In genomic region chr2:161090746-161091405, GRCm38 (mm10) we compare ENCODE assay signal across 22 mouse cellular contexts. TPM values are rescaled to one million over a fixed set of nuclear protein-coding genes. Genes with fewer than 3 reads are reported as not detected.
DNase-seq lines count a peak whose midpoint lies in the region; ATAC-seq and TF ChIP-seq lines count a peak whose summit lies in the region.
"Had no signal": no experiment of that assay in that cellular context is flagged by ENCODE, and none has a peak within 500 bp of the region (broad histone marks: within the 10 kb centered on the region; RNA-seq: fewer than 3 reads in every experiment).

No protein-coding gene starts in this region.

- no peaks in the 10 kb centered on the region for H3K36me3 ChIP-seq in myocyte (ENCODE audit: control insufficient read depth, insufficient read depth)
- no peaks in the 10 kb centered on the region for H3K36me3 ChIP-seq in forebrain, embryonic 14.5 days (ENCODE audit: control insufficient read depth, insufficient read depth, low read length)
- H3K36me3 ChIP-seq: embryonic facial prominence, embryonic 15.5 days; liver, embryonic 13.5 days had no signal

- H3K4me1 ChIP-seq in lung, adult 2 months (ENCODE audit: control insufficient read depth, insufficient read depth, low read length): peaks cover 12% of the 10 kb centered on the region
- H3K4me1 ChIP-seq in forebrain, embryonic 14.5 days (ENCODE audit: control insufficient read depth, insufficient read depth, low read length): peaks cover 9% of the 10 kb centered on the region; the same call in 1 of the 2 replicates
- H3K4me1 ChIP-seq: embryonic facial prominence, embryonic 10.5 days; liver, embryonic 13.5 days; neural tube, embryonic 12.5 days had no signal

- peaks cover 51% of the 10 kb centered on the region for H3K79me2 ChIP-seq in myocyte (ENCODE audit: control insufficient read depth, insufficient read depth)

- no peak overlapping the region for H3K9ac ChIP-seq in forebrain, embryonic 14.5 days (ENCODE audit: low read length)
- H3K9ac ChIP-seq: embryonic facial prominence, embryonic 15.5 days; forebrain, embryonic 13.5 days; limb, embryonic 13.5 days; liver, embryonic 13.5 days; lung, embryonic 14.5 days; neural tube, embryonic 12.5 days had no signal

- DNase-seq in adrenal gland, postnatal 14 days: peak; percentile 36
- no peak for DNase-seq in adrenal gland, adult 8-10 months
- peak; percentile 15 to 33 for DNase-seq in lung, adult 18-20 months
- no peak for DNase-seq in lung, adult 2 months
- peak; percentile 47 for DNase-seq in fat pad, adult 2 months (ENCODE audit: extremely low read depth, low read depth, low spot score)
- no peak for DNase-seq in forebrain, embryonic 14.5 days (ENCODE audit: low spot score)
- DNase-seq: heart, postnatal 14 days; kidney, postnatal 4 days; liver, embryonic 13.5 days; right cerebral cortex, adult 18-20 months; spleen, adult 18-20 months had no signal

- H3K4me3 ChIP-seq in lung, adult 2 months (replicated peaks; ENCODE audit: extremely low read depth, low read depth, low read length): no peak overlapping the region
- no peak overlapping the region for H3K4me3 ChIP-seq in myocyte
- H3K4me3 ChIP-seq in forebrain, embryonic 14.5 days (ENCODE audit: low read depth, low read length): no peak overlapping the region
- H3K4me3 ChIP-seq: embryonic facial prominence, embryonic 10.5 days; embryonic facial prominence, embryonic 15.5 days; forebrain, embryonic 13.5 days; limb, embryonic 13.5 days; liver, embryonic 13.5 days; neural tube, embryonic 12.5 days had no signal

- H3K27me3 ChIP-seq in myocyte (ENCODE audit: control insufficient read depth, insufficient read depth, insufficient read length): no peaks in the 10 kb centered on the region
- no peaks in the 10 kb centered on the region for H3K27me3 ChIP-seq in forebrain, embryonic 14.5 days (replicated peaks; ENCODE audit: control insufficient read depth, insufficient read depth, low read length)
- H3K27me3 ChIP-seq: embryonic facial prominence, embryonic 15.5 days; forebrain, embryonic 13.5 days; limb, embryonic 13.5 days; liver, embryonic 13.5 days; neural tube, embryonic 12.5 days; Patski had no signal

- 59% methylated on average over 6 of the region's 6 CpGs for WGBS in lung, adult 2 months
- WGBS in forebrain, embryonic 14.5 days: 93% methylated on average over 6 of the region's 6 CpGs

- no peaks in the 10 kb centered on the region for H3K9me3 ChIP-seq in forebrain, embryonic 14.5 days (replicated peaks; ENCODE audit: control insufficient read depth, low read length)
- H3K9me3 ChIP-seq: embryonic facial prominence, embryonic 10.5 days; embryonic facial prominence, embryonic 15.5 days; forebrain, embryonic 13.5 days; limb, embryonic 13.5 days; liver, embryonic 13.5 days; neural tube, embryonic 12.5 days had no signal

- ATAC-seq in forebrain, embryonic 14.5 days: no peak
- ATAC-seq: forebrain, embryonic 13.5 days; midbrain, embryonic 16.5 days; Patski had no signal

- no peak overlapping the region for H3K4me2 ChIP-seq in myocyte (ENCODE audit: low read depth)
- H3K4me2 ChIP-seq in forebrain, embryonic 14.5 days (ENCODE audit: low read length): no peak overlapping the region
- H3K4me2 ChIP-seq: embryonic facial prominence, embryonic 15.5 days; forebrain, embryonic 13.5 days; limb, embryonic 13.5 days; liver, embryonic 13.5 days; lung, embryonic 14.5 days; midbrain, embryonic 11.5 days; neural tube, embryonic 12.5 days had no signal

- no peak overlapping the region for H3K27ac ChIP-seq in forebrain, embryonic 14.5 days (ENCODE audit: low read depth, low read length)
- H3K27ac ChIP-seq: embryonic facial prominence, embryonic 10.5 days; embryonic facial prominence, embryonic 15.5 days; forebrain, embryonic 13.5 days; kidney, postnatal 0 days; limb, embryonic 13.5 days; liver, embryonic 13.5 days; neural tube, embryonic 12.5 days had no signal

- H3ac ChIP-seq in myocyte (ENCODE audit: control insufficient read depth, insufficient read length): no peak overlapping the region

- no peak for TF ChIP-seq CTCF in lung, adult 2 months (IDR thresholded peaks at IDR 0.05; ENCODE audit: insufficient read depth, low read length)

- no peak for TF ChIP-seq POLR2A in lung, adult 2 months (IDR thresholded peaks at IDR 0.05; ENCODE audit: borderline replicate concordance, extremely low read depth, low read depth, low read length)
- TF ChIP-seq POLR2A in myocyte (IDR thresholded peaks at IDR 0.05; ENCODE audit: insufficient read length, low read depth): no peak

TF ChIP-seq in myocyte, 11 proteins besides CTCF, POLR2A, EP300 and RAD21:
- TF ChIP-seq MYOD1 (IDR thresholded peaks at IDR 0.05; ENCODE audit: control insufficient read depth in 1 of 3, insufficient read length in 2 of 3, low read depth in 2 of 3): peak in 2 of 3 experiments; percentile 85 to 86
- no peak for TF ChIP-seq REST (IDR thresholded peaks at IDR 0.05; ENCODE audit: insufficient read depth, insufficient read length)
- TF ChIP-seq MAX (IDR thresholded peaks at IDR 0.05; ENCODE audit: low read depth): no peak
- TF ChIP-seq MYOG (IDR thresholded peaks at IDR 0.05; ENCODE audit: control insufficient read depth in 1 of 3, insufficient read depth in 1 of 3, insufficient read length in 2 of 3, low read depth in 2 of 3): peak in 1 of 3 experiments; percentile 83
- TF ChIP-seq TCF3 (IDR thresholded peaks at IDR 0.05; ENCODE audit: insufficient read length, low read depth): peak; percentile 20
- no peak for TF ChIP-seq POLR2AphosphoS2 (IDR thresholded peaks at IDR 0.05; ENCODE audit: insufficient read length, low read depth)

RNA-seq across cellular contexts. Expression of gene Chd6, which starts 18.0 kb away (rescaled TPM):
- total RNA-seq in adrenal gland, postnatal 14 days (2021): 38.3 and 47.0 TPM in 2 replicates
- total RNA-seq in adrenal gland, adult 8-10 months (2022): 10 to 100 TPM; 33.5 to 67.6 (median 45.5) TPM
- 11.0 and 13.0 TPM in 2 replicates for polyA plus RNA-seq in lung, adult 2 months (2012; rRNA removed)
- 5.1 TPM for polyA plus RNA-seq in myocyte (2012; fragmentation: generic; extraction: Trizol)
- polyA plus RNA-seq in forebrain, embryonic 14.5 days (2014; fragmentation: Nextera tagmentation; extraction: Ambion mirVana): 25.5 and 32.9 TPM in 2 replicates

Comparison
In these comparisons a context has a peak if more than half of its experiments do, and no peak if none do; other contexts are left out.
1. DNase-seq: peak in adrenal gland, postnatal 14 days (single experiment), lung, adult 18-20 months (2 of 2) and fat pad, adult 2 months (single experiment); none in adrenal gland, adult 8-10 months (single experiment), lung, adult 2 months (single experiment) and forebrain, embryonic 14.5 days (single experiment).